Mouse (Mus musculus): ENCODE data around the gene Cox18.

DNA sequence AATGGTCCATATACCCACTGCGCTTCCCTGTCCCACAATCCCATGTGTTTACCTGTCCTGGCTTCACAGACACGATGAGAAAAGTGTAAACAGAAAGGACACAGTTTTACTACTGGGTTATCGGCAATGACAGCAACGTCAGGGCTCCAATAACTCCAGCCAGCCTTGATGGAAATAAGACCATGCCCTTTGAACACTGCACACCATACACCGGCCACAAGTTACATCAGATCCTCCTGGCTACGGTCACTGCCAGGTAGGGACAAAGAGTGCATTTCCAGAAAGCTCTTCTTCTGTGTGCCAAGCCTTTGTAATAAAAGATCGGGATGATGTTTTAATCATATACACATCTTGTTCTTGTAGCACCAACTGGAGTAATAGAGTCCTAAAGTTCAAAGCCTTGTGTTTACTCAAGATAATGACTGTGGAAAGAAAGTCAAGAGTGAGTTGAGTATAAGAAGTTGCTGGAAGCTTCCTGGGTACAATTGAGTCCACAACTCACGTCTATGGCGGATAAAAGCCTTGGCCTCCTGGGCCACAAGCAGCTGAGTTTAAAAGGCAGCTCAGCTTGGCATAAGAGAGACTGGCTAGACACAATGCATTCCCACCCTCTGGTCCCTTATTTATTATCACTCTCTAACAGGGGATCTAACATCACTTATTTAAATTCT is 21.2 kb downstream of the Cox18 start:
- TF ChIP-seq USF1 (IDR thresholded peaks at IDR 0.05; ENCODE audit: low read depth, low read length) (no peak), EP300 (IDR thresholded peaks at IDR 0.05; ENCODE audit: low read depth in 1 of 2, low read length in 2 of 2) (no peak)
